Mouse (Mus musculus) c-Kit-negative CD71-positive TER-119-positive erythroid progenitor cells, embryonic 14.5 days (primary cell): ENCODE data around the gene Rer1.

ENCODE experiments used
- DNase-seq: peaks from one replicate; pipeline ENCODE4 v3.0.0-alpha.2; 2013; ENCODE audit warnings: low read depth, low spot score

The Rer1 gene

DNA sequence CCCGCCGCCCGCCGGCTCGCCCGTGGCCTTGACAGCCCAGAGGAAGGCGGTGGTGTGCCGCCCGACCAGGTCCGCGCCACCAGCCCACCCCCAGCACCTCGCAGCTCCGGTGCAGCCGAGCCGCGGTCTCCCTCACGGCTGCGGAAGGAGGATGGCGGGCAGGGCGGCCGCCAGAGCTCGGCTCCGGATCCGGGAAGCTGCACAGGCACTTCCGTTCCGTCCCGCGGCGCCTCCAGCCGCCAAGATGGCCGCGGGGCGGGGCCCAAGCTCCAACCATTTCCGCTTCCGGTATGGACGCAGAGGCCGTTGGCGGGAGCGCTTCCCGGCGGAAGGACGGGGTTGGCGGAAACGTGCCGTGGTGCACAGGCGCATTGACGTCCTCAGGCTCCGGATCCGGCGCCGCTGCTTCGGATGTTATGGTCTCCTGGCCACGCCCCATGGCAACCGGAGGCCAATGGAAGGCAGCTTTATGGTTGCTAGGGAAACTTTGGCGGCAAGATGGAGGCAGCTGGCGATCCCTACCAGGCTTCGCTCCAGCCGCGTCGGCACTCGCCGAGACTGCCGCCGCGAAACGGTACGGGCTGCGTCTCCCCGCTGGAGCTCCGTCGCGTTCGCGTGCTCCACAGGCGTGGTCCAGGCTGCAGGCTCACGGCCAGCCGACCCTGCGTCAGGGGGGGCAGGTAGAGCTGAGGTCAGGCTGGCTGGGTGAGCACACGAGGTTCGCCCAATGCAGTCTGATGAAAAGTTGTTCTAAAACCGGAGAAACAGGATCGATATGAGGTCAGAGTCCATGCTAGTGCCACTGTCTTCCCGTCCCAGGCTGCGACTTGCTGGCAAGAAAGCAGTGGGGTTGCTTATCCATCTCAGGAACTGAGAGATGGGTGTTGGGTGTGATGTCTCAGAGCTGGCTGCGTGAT lies at the start of gene Rer1, which contains the start of gene Morn1:
Rer1 (minus strand) TSS at position 275 of the 917 bp plus-strand sequence.
Morn1 (plus strand) TSS at position 470 of the 917 bp plus-strand sequence.
- peak; percentile 98 for DNase-seq

- no peak for DNase-seq
Measured at GRCm38 (mm10) chr4:155134686-155135172, 48.5 kb upstream of the Rer1 start.

- DNase-seq = no peak
Measured at GRCm38 (mm10) chr4:155133658-155134417, 47.7 kb upstream of the Rer1 start.

GRCm38 (mm10) chr4:155133188-155133587 lies 47.0 kb upstream of the Rer1 start:
- no peak for DNase-seq

DNA sequence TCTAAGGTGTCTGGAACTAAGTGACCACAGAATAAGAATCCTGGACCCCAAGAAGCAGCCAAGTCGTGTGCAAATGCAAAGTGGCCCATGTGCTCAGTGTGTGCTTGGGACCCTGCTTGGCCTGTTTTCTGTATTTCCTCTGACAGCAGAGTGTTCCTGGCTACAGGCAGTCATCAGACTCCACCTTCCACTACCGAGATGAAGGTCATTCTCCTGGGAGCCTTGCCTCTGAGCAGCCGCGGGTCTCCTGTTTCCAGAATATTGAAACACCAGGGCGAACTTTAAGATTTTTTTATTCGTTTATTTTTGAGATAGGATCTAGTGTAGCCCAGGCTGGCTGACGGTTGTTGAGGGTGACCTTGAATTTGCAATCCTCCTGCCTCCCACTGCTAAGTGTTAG lies 44.4 kb upstream of the Rer1 start:
- no peak for DNase-seq

- DNase-seq = no peak
Measured at GRCm38 (mm10) chr4:155129996-155130395, 43.8 kb upstream of the Rer1 start.

- DNase-seq = no peak
Measured at GRCm38 (mm10) chr4:155129132-155129917, 43.1 kb upstream of the Rer1 start.

GRCm38 (mm10) chr4:155128411-155128810 lies 42.2 kb upstream of the Rer1 start:
- no peak for DNase-seq

DNA sequence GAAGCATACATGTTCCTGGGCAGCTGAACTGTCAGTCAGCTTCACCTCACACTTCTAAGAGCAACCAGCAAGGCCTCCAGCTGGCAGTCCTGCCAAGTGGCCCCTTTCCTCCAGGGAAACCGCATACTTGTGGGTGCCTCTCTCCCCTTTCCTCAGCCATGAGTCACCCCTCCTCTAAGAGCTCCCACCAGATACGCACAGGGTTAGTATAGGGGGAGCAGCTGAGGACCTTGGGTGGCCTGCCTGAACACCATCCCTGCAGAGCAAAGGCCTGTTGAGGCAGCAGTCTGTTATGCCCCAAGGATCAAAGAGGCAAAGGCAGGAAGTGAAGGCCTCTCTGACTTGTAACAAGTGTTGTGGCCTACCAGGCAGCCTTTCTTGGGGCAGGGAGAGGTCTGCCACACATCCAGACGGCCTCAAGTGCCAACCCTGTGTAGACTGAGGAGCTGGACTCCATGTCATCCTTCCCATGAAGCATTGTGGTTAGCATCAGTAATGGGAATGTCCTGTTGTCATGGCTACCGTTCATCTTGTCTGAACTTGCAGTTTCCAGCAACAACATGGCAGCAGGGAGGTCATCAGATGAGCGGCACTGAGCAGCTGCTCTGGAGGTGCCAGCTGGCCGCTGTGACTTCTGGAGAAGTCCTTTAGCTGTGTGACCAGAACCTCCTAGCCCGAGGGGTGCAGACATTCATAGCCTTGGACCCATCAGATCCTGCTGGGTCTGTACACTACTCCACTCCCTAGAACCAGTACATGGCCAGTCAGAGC lies 40.6 kb upstream of the Rer1 start:
- no peak for DNase-seq

GRCm38 (mm10) chr4:155126194-155126593 lies 40.0 kb upstream of the Rer1 start:
- DNase-seq = no peak

DNA sequence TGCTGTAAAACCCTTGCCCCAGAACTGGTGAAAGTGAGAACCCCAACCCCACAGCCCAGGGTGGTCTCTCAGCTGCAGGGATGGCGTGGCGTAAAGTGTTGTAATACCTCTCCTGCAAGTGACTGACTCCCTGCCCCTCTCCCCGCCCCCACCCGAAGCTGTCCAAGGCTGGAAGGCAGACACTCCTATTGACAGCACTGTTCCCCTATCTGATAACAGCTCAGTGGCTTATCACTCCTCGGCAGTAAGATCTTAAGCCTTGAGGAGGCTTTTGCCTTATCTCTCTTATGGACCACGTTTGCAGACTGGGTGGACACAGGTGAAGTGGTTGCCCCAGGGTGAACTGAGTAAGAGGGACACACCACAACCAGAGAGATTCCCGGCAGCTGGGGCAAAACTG lies 39.1 kb upstream of the Rer1 start:
- DNase-seq = no peak

- DNase-seq = no peak
Measured at GRCm38 (mm10) chr4:155123868-155124534, 37.8 kb upstream of the Rer1 start.

- DNase-seq = no peak
Measured at GRCm38 (mm10) chr4:155122444-155123040, 36.4 kb upstream of the Rer1 start.

DNA sequence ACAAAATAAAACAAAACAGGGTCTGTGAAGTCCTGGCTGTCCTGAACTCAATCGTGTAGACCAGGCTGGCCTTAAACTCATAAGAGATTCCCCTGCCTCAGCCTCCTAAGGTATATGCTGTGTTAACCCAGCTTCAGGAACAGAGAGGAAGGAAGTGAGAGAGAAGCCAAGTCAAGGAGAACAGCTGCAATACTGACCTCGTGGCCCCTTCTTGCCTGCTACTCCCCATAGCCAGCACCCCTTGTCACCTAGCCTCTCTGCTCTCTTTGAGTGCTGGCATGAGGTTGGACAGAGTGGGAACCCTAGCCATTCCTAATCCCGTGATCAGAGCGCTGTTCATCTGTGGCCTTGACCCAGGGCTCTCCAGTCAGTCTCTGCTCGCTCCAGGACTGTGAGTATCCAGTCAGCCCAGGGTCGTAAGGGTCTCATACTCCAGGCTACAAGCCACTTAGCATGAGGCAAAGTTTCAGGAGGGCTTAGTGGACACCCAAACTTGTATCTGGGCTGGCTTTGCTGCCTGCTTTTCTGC lies 35.8 kb upstream of the Rer1 start:
- no peak for DNase-seq

DNA sequence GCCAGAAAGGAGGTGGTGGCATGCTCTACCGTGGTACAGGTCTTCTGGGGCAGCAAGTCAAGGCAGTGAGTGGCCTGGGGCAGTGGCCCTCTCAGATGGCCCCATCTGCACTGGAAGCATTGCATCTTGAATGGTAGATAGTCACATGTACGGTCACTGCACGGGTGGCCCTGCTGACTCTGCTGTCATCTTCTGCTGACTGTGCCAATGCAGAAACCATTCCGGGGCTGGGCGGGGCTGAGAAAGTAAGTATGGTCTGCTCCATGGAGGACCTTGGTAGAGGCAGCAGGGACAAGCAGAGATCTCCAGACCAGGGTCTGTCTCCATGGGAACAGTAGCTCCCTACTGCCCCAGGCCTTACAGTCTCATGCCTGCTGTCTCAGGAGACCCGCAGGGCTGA lies 35.0 kb upstream of the Rer1 start:
- no peak for DNase-seq

DNA sequence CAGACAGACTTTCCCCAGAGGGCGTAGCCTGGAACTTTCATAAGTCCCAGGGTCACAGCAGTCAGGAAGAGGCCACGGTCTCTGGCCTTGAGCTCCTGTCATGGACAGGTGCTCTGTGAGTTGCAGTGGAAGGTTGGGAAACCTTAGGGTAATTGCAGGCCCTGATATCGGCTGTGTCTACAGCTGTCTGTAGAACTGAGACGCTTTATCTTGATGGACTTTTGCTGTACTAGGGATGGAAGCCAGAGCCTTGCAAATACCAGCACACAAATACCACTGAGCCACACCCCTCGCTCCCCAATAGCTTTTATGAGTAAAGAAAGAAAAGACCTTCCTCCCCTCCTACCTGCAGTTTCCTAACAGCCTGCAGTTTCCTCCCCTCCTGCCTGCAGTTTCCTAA lies 34.4 kb upstream of the Rer1 start:
- DNase-seq = no peak

DNA sequence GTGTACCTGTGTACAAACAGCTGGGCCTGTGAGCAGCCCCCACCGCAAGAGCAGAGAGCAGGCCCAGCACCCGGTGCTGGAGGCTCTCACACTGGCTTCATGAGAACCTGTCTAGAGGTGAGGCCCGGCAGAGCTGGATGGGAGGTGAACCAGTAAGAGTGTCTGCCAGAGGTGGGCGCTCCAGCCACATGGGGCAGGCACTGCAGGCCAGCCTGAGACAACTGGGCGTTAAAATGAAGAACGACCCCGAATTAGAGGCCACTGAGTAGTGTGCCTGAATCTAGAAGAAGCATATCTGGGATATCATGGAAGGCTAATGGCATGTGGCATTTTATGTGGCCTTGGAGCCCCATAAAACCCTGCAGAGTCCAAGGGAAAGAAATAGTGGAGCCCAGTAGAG lies 33.9 kb upstream of the Rer1 start:
- DNase-seq = no peak

DNA sequence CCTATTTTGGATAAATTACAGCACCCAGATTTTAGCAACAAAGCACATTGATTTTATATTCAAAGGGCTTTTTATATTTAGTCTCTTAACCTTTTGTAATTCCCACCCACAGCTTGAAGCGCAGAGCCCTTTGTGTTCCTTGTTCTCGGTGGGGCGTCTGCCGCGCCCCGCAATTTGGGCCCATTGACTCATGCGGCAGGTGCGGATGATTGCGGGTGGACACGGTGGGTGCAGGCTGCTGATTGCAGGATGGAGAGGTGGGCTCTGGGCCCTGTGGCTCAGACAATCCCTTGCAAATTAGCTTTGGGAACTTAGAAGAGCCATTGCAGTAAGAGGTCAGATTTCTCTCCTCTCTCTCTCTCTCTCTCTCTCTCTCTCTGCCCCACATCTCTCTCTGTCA lies 32.1 kb upstream of the Rer1 start:
- DNase-seq = no peak

GRCm38 (mm10) chr4:155117396-155117978 lies 31.3 kb upstream of the Rer1 start:
- DNase-seq = no peak
